Mouse (Mus musculus): ENCODE measurements at regions not wholly inside any gene's neighbourhood (a gene's known extent, or its start where the extent isn't known, plus 50 kb on each side); places are given as distances from the start of the nearest gene placed in this dataset.

DNA sequence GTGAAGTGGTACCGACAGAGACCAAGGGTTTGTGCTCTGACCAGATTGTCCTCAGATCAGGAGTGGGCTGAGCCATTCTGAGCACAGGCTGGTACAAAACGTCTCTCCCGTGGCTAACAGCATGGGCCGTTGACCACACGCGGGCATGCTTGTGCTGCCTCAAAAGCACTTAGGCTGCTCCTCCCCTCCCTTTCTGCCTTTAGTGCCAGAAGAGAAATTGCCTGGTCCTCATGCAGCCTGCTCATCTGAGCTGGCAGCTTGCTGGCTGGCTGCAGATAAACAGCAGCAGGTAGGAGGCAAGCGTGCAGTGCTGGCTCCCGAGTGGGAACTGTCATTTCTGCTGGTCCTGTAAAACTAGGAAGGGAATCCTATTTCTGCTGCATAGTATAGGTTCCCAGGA lies 267.1 kb downstream of the Gadd45g start:
- TF ChIP-seq CTCF (IDR thresholded peaks at IDR 0.05 in 2 of 3, conservative IDR thresholded peaks at IDR 0.05 in 1 of 3; ENCODE audit: control insufficient read depth in 1 of 3, insufficient read depth in 1 of 3, low read depth in 2 of 3, low read length in 3 of 3, poor library complexity in 1 of 3, severe bottlenecking in 1 of 3) (no peak), POLR2A (IDR thresholded peaks at IDR 0.05; ENCODE audit: control insufficient read depth in 1 of 2, insufficient read depth in 1 of 2, low read depth in 1 of 2, low read length in 2 of 2, poor library complexity in 1 of 2) (no peak), SIN3A (IDR thresholded peaks at IDR 0.05; ENCODE audit: low read length) (no peak)

All from MEL (cell line).